Mouse (Mus musculus): ENCODE data around the gene Dpm3. TPM values are rescaled to one million over a fixed set of nuclear protein-coding genes. Genes with fewer than 3 reads are reported as not detected.

The Dpm3 gene
- polyA plus RNA-seq, 1 experiment from 2014 or later, result 188 TPM

GRCm38 (mm10) chr3:89284261-89284660, 25.1 kb downstream of the Dpm3 start:
- no peaks in the 10 kb centered on the region for H3K36me3 ChIP-seq (ENCODE audit: control insufficient read depth, insufficient read depth, low read length)
- no peak overlapping the region for H3K4me2 ChIP-seq (ENCODE audit: low read length)
- H3K27me3 ChIP-seq (replicated peaks; ENCODE audit: control insufficient read depth, insufficient read depth, low read length), result 0 out of 2 replicates have a peak, but pooled peaks cover 4% of the 10 kb centered on the region
- 78% methylated on average over 3 of the region's 3 CpGs for WGBS
- H3K4me1 ChIP-seq (replicated peaks; ENCODE audit: control insufficient read depth, insufficient read depth, low read length), result peaks cover 18% of the 10 kb centered on the region
- H3K4me3 ChIP-seq (ENCODE audit: low read depth, low read length), result no peak overlapping the region
- H3K27ac ChIP-seq (ENCODE audit: low read depth), result no peak overlapping the region
- no peaks in the 10 kb centered on the region for H3K9me3 ChIP-seq (ENCODE audit: control insufficient read depth, low read length)
- DNase-seq (ENCODE audit: low spot score) (no peak), ATAC-seq (replicated peaks; ENCODE audit: low FRiP score, low TSS enrichment, low read depth) (no peak)
- H3K9ac ChIP-seq (ENCODE audit: low read length), result no peak overlapping the region

- ATAC-seq (replicated peaks; ENCODE audit: low FRiP score, low TSS enrichment, low read depth), result no peak
- H3K9ac ChIP-seq (ENCODE audit: low read length), result no peak overlapping the region
- 56% methylated on average over 2 of the region's 2 CpGs for WGBS
- no peaks in the 10 kb centered on the region for H3K36me3 ChIP-seq (ENCODE audit: control insufficient read depth, insufficient read depth, low read length)
- no peak overlapping the region for H3K4me2 ChIP-seq (ENCODE audit: low read length)
- no peaks in the 10 kb centered on the region for H3K9me3 ChIP-seq (ENCODE audit: control insufficient read depth, low read length)
- DNase-seq (ENCODE audit: low spot score), result no peak
- H3K4me1 ChIP-seq (replicated peaks; ENCODE audit: control insufficient read depth, insufficient read depth, low read length), result peaks cover 12% of the 10 kb centered on the region
- H3K4me3 ChIP-seq (ENCODE audit: low read depth, low read length), result no peak overlapping the region
- no peak overlapping the region for H3K27ac ChIP-seq (ENCODE audit: low read depth)
- H3K27me3 ChIP-seq (replicated peaks; ENCODE audit: control insufficient read depth, insufficient read depth, low read length), result 0 out of 2 replicates have a peak, but pooled peaks cover 4% of the 10 kb centered on the region
Measured at GRCm38 (mm10) chr3:89285526-89285925, 26.4 kb downstream of the Dpm3 start.

- Histone ChIP-seq H3K9me3 (ENCODE audit: control insufficient read depth, low read length) (no peaks in the 10 kb centered on the region), H3K27me3 (replicated peaks; ENCODE audit: control insufficient read depth, insufficient read depth, low read length) (no peaks in the 10 kb centered on the region), H3K4me1 (replicated peaks; ENCODE audit: control insufficient read depth, insufficient read depth, low read length) (0 out of 2 replicates have a peak, but pooled peaks cover 5% of the 10 kb centered on the region), H3K4me2 (ENCODE audit: low read length) (no peak overlapping the region), H3K4me3 (ENCODE audit: low read depth, low read length) (no peak overlapping the region), H3K9ac (ENCODE audit: low read length) (no peak overlapping the region), H3K27ac (ENCODE audit: low read depth) (no peak overlapping the region), H3K36me3 (ENCODE audit: control insufficient read depth, insufficient read depth, low read length) (no peaks in the 10 kb centered on the region)
- no peak for ATAC-seq (replicated peaks; ENCODE audit: low FRiP score, low TSS enrichment, low read depth)
- 51% methylated on average over 5 of the region's 5 CpGs for WGBS
- no peak for DNase-seq (ENCODE audit: low spot score)
Measured at GRCm38 (mm10) chr3:89287286-89287685, 28.1 kb downstream of the Dpm3 start.

- Histone ChIP-seq H3K4me3 (ENCODE audit: low read depth, low read length) (no peak overlapping the region), H3K36me3 (ENCODE audit: control insufficient read depth, insufficient read depth, low read length) (no peaks in the 10 kb centered on the region), H3K4me1 (replicated peaks; ENCODE audit: control insufficient read depth, insufficient read depth, low read length) (0 out of 2 replicates have a peak, but pooled peaks cover 5% of the 10 kb centered on the region), H3K27me3 (replicated peaks; ENCODE audit: control insufficient read depth, insufficient read depth, low read length) (no peaks in the 10 kb centered on the region), H3K9ac (ENCODE audit: low read length) (no peak overlapping the region), H3K9me3 (ENCODE audit: control insufficient read depth, low read length) (no peaks in the 10 kb centered on the region), H3K4me2 (ENCODE audit: low read length) (no peak overlapping the region), H3K27ac (ENCODE audit: low read depth) (no peak overlapping the region)
- ATAC-seq (replicated peaks; ENCODE audit: low FRiP score, low TSS enrichment, low read depth) (no peak), DNase-seq (ENCODE audit: low spot score) (no peak)
- 31% methylated on average over 7 of the region's 7 CpGs for WGBS
Measured at GRCm38 (mm10) chr3:89288503-89288928, 29.4 kb downstream of the Dpm3 start.

GRCm38 (mm10) chr3:89291874-89292273, 32.7 kb downstream of the Dpm3 start:
- no peaks in the 10 kb centered on the region for H3K36me3 ChIP-seq (ENCODE audit: control insufficient read depth, insufficient read depth, low read length)
- H3K27me3 ChIP-seq (replicated peaks; ENCODE audit: control insufficient read depth, insufficient read depth, low read length), result no peaks in the 10 kb centered on the region
- no peak overlapping the region for H3K27ac ChIP-seq (ENCODE audit: low read depth)
- H3K9me3 ChIP-seq (ENCODE audit: control insufficient read depth, low read length), result no peaks in the 10 kb centered on the region
- no peak overlapping the region for H3K9ac ChIP-seq (ENCODE audit: low read length)
- H3K4me1 ChIP-seq (replicated peaks; ENCODE audit: control insufficient read depth, insufficient read depth, low read length), result 0 out of 2 replicates have a peak, but pooled peaks cover 5% of the 10 kb centered on the region
- DNase-seq (ENCODE audit: low spot score) (no peak), ATAC-seq (replicated peaks; ENCODE audit: low FRiP score, low TSS enrichment, low read depth) (no peak)
- no peak overlapping the region for H3K4me3 ChIP-seq (ENCODE audit: low read depth, low read length)
- WGBS, result 59% methylated on average over 10 of the region's 10 CpGs
- H3K4me2 ChIP-seq (ENCODE audit: low read length), result no peak overlapping the region

- no peak for DNase-seq (ENCODE audit: low spot score)
- Histone ChIP-seq H3K9me3 (ENCODE audit: control insufficient read depth, low read length) (no peaks in the 10 kb centered on the region), H3K36me3 (ENCODE audit: control insufficient read depth, insufficient read depth, low read length) (no peaks in the 10 kb centered on the region), H3K4me3 (ENCODE audit: low read depth, low read length) (no peak overlapping the region), H3K4me1 (replicated peaks; ENCODE audit: control insufficient read depth, insufficient read depth, low read length) (0 out of 2 replicates have a peak, but pooled peaks cover 5% of the 10 kb centered on the region), H3K27ac (ENCODE audit: low read depth) (no peak overlapping the region), H3K4me2 (ENCODE audit: low read length) (no peak overlapping the region), H3K9ac (ENCODE audit: low read length) (no peak overlapping the region), H3K27me3 (replicated peaks; ENCODE audit: control insufficient read depth, insufficient read depth, low read length) (no peaks in the 10 kb centered on the region)
- 67% methylated on average over 5 of the region's 5 CpGs for WGBS
- no peak for ATAC-seq (replicated peaks; ENCODE audit: low FRiP score, low TSS enrichment, low read depth)
Measured at GRCm38 (mm10) chr3:89292303-89292702, 33.1 kb downstream of the Dpm3 start.

- DNase-seq (ENCODE audit: low spot score), result no peak
- H3K36me3 ChIP-seq (ENCODE audit: control insufficient read depth, insufficient read depth, low read length), result no peaks in the 10 kb centered on the region
- no peak overlapping the region for H3K9ac ChIP-seq (ENCODE audit: low read length)
- no peak overlapping the region for H3K4me3 ChIP-seq (ENCODE audit: low read depth, low read length)
- ATAC-seq (replicated peaks; ENCODE audit: low FRiP score, low TSS enrichment, low read depth), result no peak
- 88% methylated on average over 11 of the region's 11 CpGs for WGBS
- no peaks in the 10 kb centered on the region for H3K27me3 ChIP-seq (replicated peaks; ENCODE audit: control insufficient read depth, insufficient read depth, low read length)
- no peak overlapping the region for H3K27ac ChIP-seq (ENCODE audit: low read depth)
- H3K4me2 ChIP-seq (ENCODE audit: low read length), result no peak overlapping the region
- 0 out of 2 replicates have a peak, but pooled peaks cover 5% of the 10 kb centered on the region for H3K4me1 ChIP-seq (replicated peaks; ENCODE audit: control insufficient read depth, insufficient read depth, low read length)
- no peaks in the 10 kb centered on the region for H3K9me3 ChIP-seq (ENCODE audit: control insufficient read depth, low read length)
Measured at GRCm38 (mm10) chr3:89293247-89293918, 34.2 kb downstream of the Dpm3 start.

- Histone ChIP-seq H3K36me3 (ENCODE audit: control insufficient read depth, insufficient read depth, low read length) (no peaks in the 10 kb centered on the region), H3K4me1 (replicated peaks; ENCODE audit: control insufficient read depth, insufficient read depth, low read length) (0 out of 2 replicates have a peak, but pooled peaks cover 5% of the 10 kb centered on the region), H3K4me2 (ENCODE audit: low read length) (no peak overlapping the region), H3K27ac (ENCODE audit: low read depth) (no peak overlapping the region), H3K4me3 (ENCODE audit: low read depth, low read length) (no peak overlapping the region), H3K9ac (ENCODE audit: low read length) (no peak overlapping the region), H3K9me3 (ENCODE audit: control insufficient read depth, low read length) (no peaks in the 10 kb centered on the region), H3K27me3 (replicated peaks; ENCODE audit: control insufficient read depth, insufficient read depth, low read length) (no peaks in the 10 kb centered on the region)
- 71% methylated on average over 5 of the region's 5 CpGs for WGBS
- no peak for ATAC-seq (replicated peaks; ENCODE audit: low FRiP score, low TSS enrichment, low read depth)
- no peak for DNase-seq (ENCODE audit: low spot score)
Measured at GRCm38 (mm10) chr3:89294195-89294594, 35.0 kb downstream of the Dpm3 start.

- no peak for ATAC-seq (replicated peaks; ENCODE audit: low FRiP score, low TSS enrichment, low read depth)
- no peak overlapping the region for H3K4me2 ChIP-seq (ENCODE audit: low read length)
- no peak for DNase-seq (ENCODE audit: low spot score)
- no peaks in the 10 kb centered on the region for H3K9me3 ChIP-seq (ENCODE audit: control insufficient read depth, low read length)
- H3K27ac ChIP-seq (ENCODE audit: low read depth), result no peak overlapping the region
- no peaks in the 10 kb centered on the region for H3K27me3 ChIP-seq (replicated peaks; ENCODE audit: control insufficient read depth, insufficient read depth, low read length)
- no peak overlapping the region for H3K9ac ChIP-seq (ENCODE audit: low read length)
- H3K4me3 ChIP-seq (ENCODE audit: low read depth, low read length), result no peak overlapping the region
- 77% methylated on average over 8 of the region's 8 CpGs for WGBS
- no peaks in the 10 kb centered on the region for H3K36me3 ChIP-seq (ENCODE audit: control insufficient read depth, insufficient read depth, low read length)
- H3K4me1 ChIP-seq (replicated peaks; ENCODE audit: control insufficient read depth, insufficient read depth, low read length), result 0 out of 2 replicates have a peak, but pooled peaks cover 5% of the 10 kb centered on the region
Measured at GRCm38 (mm10) chr3:89295685-89296230, 36.6 kb downstream of the Dpm3 start.
